Mouse (Mus musculus): Measurements from ENCODE around the gene Dnhd1. TPM values are rescaled to one million over a fixed set of nuclear protein-coding genes. Genes with fewer than 3 reads are reported as not detected.
A peak's percentile ranks its signal among the peaks of the same experiment; 100 is the strongest.

Gene Dnhd1
- polyA plus RNA-seq, 1 experiment, result 2.7 TPM

DNA sequence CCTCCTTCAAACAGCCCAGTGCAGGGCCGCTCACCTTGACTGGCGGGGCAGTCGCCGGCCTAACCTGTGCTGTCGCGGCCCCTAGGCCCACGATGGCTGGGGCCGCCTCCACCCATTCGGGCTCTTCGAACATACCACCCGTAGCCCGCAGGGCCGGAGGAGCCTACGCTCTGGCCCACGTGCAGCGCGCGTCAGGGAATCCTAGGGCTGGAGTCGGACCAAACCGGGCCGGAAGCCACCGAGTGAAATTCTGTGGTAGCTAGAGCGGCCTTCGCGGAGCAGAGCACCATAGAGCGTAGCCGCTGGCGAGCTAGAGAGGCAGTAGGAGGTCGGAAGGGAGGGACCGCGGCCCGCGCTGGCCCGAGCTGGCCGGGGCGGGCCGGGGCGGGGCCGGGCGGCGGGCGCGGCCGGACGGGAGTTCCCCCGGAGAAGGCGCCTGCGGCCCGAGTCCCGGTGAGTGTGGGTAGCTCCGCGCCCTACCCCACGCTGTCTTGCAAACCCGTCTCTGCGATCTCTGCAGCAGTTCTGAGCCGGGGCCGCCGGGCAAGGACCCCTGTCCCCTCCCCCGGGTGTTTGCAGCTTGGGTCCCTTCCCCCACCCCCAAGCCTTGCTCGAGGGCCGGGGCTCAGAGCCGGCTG, 85.8 kb downstream of the Dnhd1 start, which contains the start of gene Ilk:
Ilk (plus strand) TSS at position 329 of the 638 bp plus-strand sequence.
- WGBS, result under 1% methylated on average over 62 of the region's 62 CpGs
- H3K27me3 ChIP-seq (ENCODE audit: control insufficient read depth, insufficient read depth, low read length), result no peaks in the 10 kb centered on the region
- 0 out of 2 replicates have a peak, but pooled peaks cover 6% of the 10 kb centered on the region for H3K4me1 ChIP-seq (replicated peaks; ENCODE audit: control insufficient read depth, insufficient read depth, low read length)
- TF ChIP-seq POLR2A (IDR thresholded peaks at IDR 0.05; ENCODE audit: control insufficient read depth, extremely low read depth, insufficient read depth, low read length, poor library complexity) (peak; percentile 80), CTCF (IDR thresholded peaks at IDR 0.05; ENCODE audit: borderline replicate concordance, control insufficient read depth, extremely low read depth, insufficient read depth, low read length, poor library complexity) (no peak)
- peak within 1 kb of the TSS; percentile 14; the same call in 1 of the 2 replicates for H3K27ac ChIP-seq (ENCODE audit: control insufficient read depth, insufficient read depth, low read length)
- H3K36me3 ChIP-seq (ENCODE audit: control insufficient read depth, insufficient read depth, low read length), result peaks cover 39% of the 10 kb centered on the region
- H3K4me3 ChIP-seq (ENCODE audit: control insufficient read depth, insufficient read depth, low read length), result peak within 1 kb of the TSS; percentile 94
- DNase-seq, result peak; percentile 88

DNA sequence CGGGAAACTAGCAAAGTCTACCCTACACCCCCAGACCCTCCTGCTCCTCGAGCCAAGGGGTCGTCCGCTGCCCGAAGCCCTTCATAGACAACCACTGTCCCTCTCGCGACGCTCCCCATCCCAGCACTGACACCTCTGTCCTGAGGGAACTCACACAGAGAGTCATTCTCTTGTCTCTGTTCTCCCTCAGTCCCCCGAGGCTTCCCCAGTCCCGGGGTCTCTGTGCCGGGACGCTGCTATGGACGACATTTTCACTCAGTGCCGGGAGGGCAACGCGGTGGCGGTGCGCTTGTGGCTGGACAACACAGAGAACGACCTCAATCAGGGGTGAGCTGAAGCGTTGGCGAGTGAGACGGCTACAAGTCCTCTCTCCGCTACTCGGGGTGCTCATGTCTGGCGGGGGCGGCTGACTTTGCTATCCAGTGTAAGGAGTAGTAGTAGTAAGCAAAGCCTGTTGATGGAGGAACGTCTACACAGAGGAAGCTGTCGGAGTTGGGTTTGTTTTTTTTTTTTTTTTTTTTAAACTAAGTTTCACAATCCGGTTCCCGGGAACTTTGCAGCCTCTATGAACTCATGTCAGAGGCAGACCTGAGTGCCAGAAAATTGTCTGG, 86.4 kb downstream of the Dnhd1 start, which contains the start of gene Rrp8:
Rrp8 (minus strand) TSS at position 475 of the 611 bp plus-strand sequence.
- H3K4me1 ChIP-seq (replicated peaks; ENCODE audit: control insufficient read depth, insufficient read depth, low read length), result 0 out of 2 replicates have a peak, but pooled peaks cover 6% of the 10 kb centered on the region
- H3K27ac ChIP-seq (ENCODE audit: control insufficient read depth, insufficient read depth, low read length), result peak within 1 kb of the TSS; percentile 14; the same call in 1 of the 2 replicates
- under 1% methylated on average over 30 of the region's 30 CpGs for WGBS
- H3K4me3 ChIP-seq (ENCODE audit: control insufficient read depth, insufficient read depth, low read length), result peak within 1 kb of the TSS; percentile 94
- TF ChIP-seq POLR2A (IDR thresholded peaks at IDR 0.05; ENCODE audit: control insufficient read depth, extremely low read depth, insufficient read depth, low read length, poor library complexity) (no peak), CTCF (IDR thresholded peaks at IDR 0.05; ENCODE audit: borderline replicate concordance, control insufficient read depth, extremely low read depth, insufficient read depth, low read length, poor library complexity) (no peak)
- no peaks in the 10 kb centered on the region for H3K27me3 ChIP-seq (ENCODE audit: control insufficient read depth, insufficient read depth, low read length)
- DNase-seq, result peak; percentile 41
- H3K36me3 ChIP-seq (ENCODE audit: control insufficient read depth, insufficient read depth, low read length), result peaks cover 39% of the 10 kb centered on the region

DNA sequence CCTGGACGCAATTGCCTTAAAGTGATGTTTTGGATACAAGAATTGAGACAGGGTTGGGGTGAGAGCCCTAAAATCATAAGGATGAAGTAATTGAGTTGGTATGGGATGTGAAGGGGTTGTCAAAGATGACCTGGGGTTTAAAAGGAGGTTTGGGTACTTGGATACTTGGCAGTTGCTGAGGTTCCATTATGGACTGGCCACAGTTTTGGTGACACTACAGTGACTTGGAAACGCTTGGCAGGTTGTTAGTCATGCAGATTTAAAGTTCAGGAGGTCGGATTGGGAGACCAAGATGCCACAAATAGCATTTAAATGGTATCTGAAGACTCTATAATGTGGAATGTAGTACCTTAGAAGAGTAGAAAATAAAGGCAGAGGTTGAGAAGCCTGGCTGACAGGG, 87.0 kb downstream of the Dnhd1 start:
- Histone ChIP-seq H3K27ac (ENCODE audit: control insufficient read depth, insufficient read depth, low read length) (no peak overlapping the region), H3K27me3 (ENCODE audit: control insufficient read depth, insufficient read depth, low read length) (no peaks in the 10 kb centered on the region), H3K4me1 (replicated peaks; ENCODE audit: control insufficient read depth, insufficient read depth, low read length) (0 out of 2 replicates have a peak, but pooled peaks cover 6% of the 10 kb centered on the region), H3K36me3 (ENCODE audit: control insufficient read depth, insufficient read depth, low read length) (peaks cover 38% of the 10 kb centered on the region), H3K4me3 (ENCODE audit: control insufficient read depth, insufficient read depth, low read length) (no peak overlapping the region)
- DNase-seq, result no peak
- TF ChIP-seq CTCF (IDR thresholded peaks at IDR 0.05; ENCODE audit: borderline replicate concordance, control insufficient read depth, extremely low read depth, insufficient read depth, low read length, poor library complexity), result no peak
- no peak for TF ChIP-seq POLR2A (IDR thresholded peaks at IDR 0.05; ENCODE audit: control insufficient read depth, extremely low read depth, insufficient read depth, low read length, poor library complexity)
- WGBS, result 53% methylated on average over 3 of the region's 3 CpGs

DNA sequence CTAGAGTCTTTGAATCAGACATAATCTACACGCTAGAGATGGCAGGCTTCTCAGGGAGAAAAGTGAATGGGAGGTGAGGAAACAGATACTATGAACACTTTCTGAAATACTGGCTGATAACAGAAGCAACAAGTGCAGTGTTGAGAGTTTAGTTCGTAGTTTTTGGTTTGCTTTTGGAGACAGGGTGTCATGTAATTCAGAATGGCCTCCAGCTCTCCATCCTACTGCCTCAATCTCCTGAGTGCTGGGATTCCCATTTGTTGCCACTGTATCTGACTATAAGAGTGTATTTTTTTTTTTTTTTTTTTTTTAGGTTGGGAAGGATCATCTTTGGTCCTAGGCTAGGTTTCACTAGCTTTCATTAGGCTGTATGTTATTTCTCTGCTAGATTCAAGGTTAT, 87.7 kb downstream of the Dnhd1 start:
- DNase-seq, result no peak
- Histone ChIP-seq H3K4me1 (replicated peaks; ENCODE audit: control insufficient read depth, insufficient read depth, low read length) (peaks cover 12% of the 10 kb centered on the region), H3K4me3 (ENCODE audit: control insufficient read depth, insufficient read depth, low read length) (no peak overlapping the region), H3K27me3 (ENCODE audit: control insufficient read depth, insufficient read depth, low read length) (no peaks in the 10 kb centered on the region), H3K27ac (ENCODE audit: control insufficient read depth, insufficient read depth, low read length) (no peak overlapping the region), H3K36me3 (ENCODE audit: control insufficient read depth, insufficient read depth, low read length) (peaks cover 32% of the 10 kb centered on the region)
- 58% methylated on average over 2 of the region's 2 CpGs for WGBS
- TF ChIP-seq POLR2A (IDR thresholded peaks at IDR 0.05; ENCODE audit: control insufficient read depth, extremely low read depth, insufficient read depth, low read length, poor library complexity), result no peak
- TF ChIP-seq CTCF (IDR thresholded peaks at IDR 0.05; ENCODE audit: borderline replicate concordance, control insufficient read depth, extremely low read depth, insufficient read depth, low read length, poor library complexity), result no peak

DNA sequence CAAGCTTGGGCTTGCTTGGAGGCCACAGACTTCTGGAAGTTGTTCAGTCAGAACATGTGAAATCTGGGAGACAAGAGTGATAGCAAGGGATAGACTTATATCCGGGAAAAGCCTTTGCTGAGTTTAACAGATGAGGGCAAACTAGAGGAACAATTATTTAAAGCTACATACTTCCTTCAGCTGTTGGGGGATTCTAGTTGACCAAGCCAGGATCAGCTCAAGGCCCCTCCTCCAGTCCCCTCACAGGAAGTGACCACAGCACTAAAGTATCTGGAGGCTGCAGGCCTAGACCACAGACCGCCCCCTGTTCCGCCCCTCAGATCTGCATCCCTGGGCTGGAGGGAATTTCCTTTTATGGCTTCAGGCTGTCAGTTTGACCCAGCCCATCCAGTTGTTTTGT, 88.3 kb downstream of the Dnhd1 start:
- WGBS, result 53% methylated on average over 3 of the region's 3 CpGs
- peaks cover 16% of the 10 kb centered on the region for H3K4me1 ChIP-seq (replicated peaks; ENCODE audit: control insufficient read depth, insufficient read depth, low read length)
- no peaks in the 10 kb centered on the region for H3K27me3 ChIP-seq (ENCODE audit: control insufficient read depth, insufficient read depth, low read length)

DNA sequence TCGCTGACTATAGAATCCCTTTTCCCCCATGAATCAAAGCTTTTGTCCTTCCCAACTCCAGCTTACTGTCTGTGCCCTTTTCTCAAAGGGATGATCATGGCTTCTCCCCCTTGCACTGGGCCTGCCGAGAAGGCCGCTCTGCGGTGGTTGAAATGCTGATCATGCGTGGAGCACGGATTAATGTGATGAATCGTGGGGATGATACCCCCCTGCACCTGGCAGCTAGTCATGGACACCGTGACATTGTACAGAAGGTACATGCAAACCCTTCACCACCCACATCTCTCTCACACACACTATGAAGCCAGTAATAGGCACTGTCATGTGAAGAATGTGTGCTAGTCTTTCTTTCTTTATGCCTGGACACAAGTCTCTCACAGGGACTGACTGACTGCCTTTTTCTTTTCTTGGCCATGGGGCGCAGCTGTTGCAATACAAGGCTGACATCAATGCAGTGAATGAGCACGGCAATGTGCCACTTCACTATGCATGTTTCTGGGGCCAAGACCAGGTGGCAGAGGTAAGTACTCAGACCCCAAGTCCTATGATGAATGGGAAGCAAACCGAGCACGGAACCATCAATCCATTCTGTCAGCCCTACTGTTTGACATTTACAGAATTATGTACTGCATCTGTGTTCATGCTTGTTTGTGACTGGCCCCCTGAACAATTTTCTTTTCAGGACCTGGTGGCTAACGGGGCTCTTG, 89.6 kb downstream of the Dnhd1 start:
- WGBS, result 94% methylated on average over 13 of the region's 13 CpGs
- Histone ChIP-seq H3K4me1 (replicated peaks; ENCODE audit: control insufficient read depth, insufficient read depth, low read length) (peaks cover 16% of the 10 kb centered on the region), H3K27me3 (ENCODE audit: control insufficient read depth, insufficient read depth, low read length) (no peaks in the 10 kb centered on the region), H3K36me3 (ENCODE audit: control insufficient read depth, insufficient read depth, low read length) (peaks cover 21% of the 10 kb centered on the region), H3K27ac (ENCODE audit: control insufficient read depth, insufficient read depth, low read length) (no peak overlapping the region), H3K4me3 (ENCODE audit: control insufficient read depth, insufficient read depth, low read length) (no peak overlapping the region)
- TF ChIP-seq CTCF (IDR thresholded peaks at IDR 0.05; ENCODE audit: borderline replicate concordance, control insufficient read depth, extremely low read depth, insufficient read depth, low read length, poor library complexity), result no peak
- TF ChIP-seq POLR2A (IDR thresholded peaks at IDR 0.05; ENCODE audit: control insufficient read depth, extremely low read depth, insufficient read depth, low read length, poor library complexity), result no peak
- DNase-seq, result no peak

More for the DNA sequence above, 88.3 kb downstream of the Dnhd1 start:
- Histone ChIP-seq H3K4me3 (ENCODE audit: control insufficient read depth, insufficient read depth, low read length) (no peak overlapping the region), H3K27ac (ENCODE audit: control insufficient read depth, insufficient read depth, low read length) (no peak overlapping the region), H3K36me3 (ENCODE audit: control insufficient read depth, insufficient read depth, low read length) (peaks cover 25% of the 10 kb centered on the region)
- DNase-seq, result no peak
- TF ChIP-seq CTCF (IDR thresholded peaks at IDR 0.05; ENCODE audit: borderline replicate concordance, control insufficient read depth, extremely low read depth, insufficient read depth, low read length, poor library complexity) (no peak), POLR2A (IDR thresholded peaks at IDR 0.05; ENCODE audit: control insufficient read depth, extremely low read depth, insufficient read depth, low read length, poor library complexity) (no peak)

Measured in thymus, adult 2 months (tissue).